Mouse (Mus musculus) kidney, adult 2 months (tissue): ENCODE data around the gene Sergef. TPM values are rescaled to one million over a fixed set of nuclear protein-coding genes. Genes with fewer than 3 reads are reported as not detected.

Source experiments
- DNase-seq: peaks from one replicate; pipeline ENCODE4 v3.0.0; 2021
- H3K27ac ChIP-seq: fragments of 200-500 bp; 2 replicates; pipeline ENCODE4 v1.5.1; 2012; ENCODE audit warnings: low read depth, low read length, control low read depth, inconsistent platforms; ENCODE audit not compliant: insufficient read depth
- H3K27me3 ChIP-seq: fragments of 200-500 bp; replicated peaks from 2 replicates; pipeline ENCODE4 v1.6.1; 2012; ENCODE audit warnings: mild to moderate bottlenecking, moderate library complexity, low read length, inconsistent platforms; ENCODE audit not compliant: control insufficient read depth, insufficient read depth
- H3K36me3 ChIP-seq: fragments of 200-500 bp; 2 replicates; pipeline ENCODE4 v1.6.1; 2012; ENCODE audit warnings: mild to moderate bottlenecking, moderate library complexity, low read length, inconsistent platforms; ENCODE audit not compliant: control insufficient read depth, insufficient read depth
- H3K4me1 ChIP-seq: fragments of 200-500 bp; 2 replicates; pipeline ENCODE4 v1.6.1; 2011; ENCODE audit warnings: low read length; ENCODE audit not compliant: control insufficient read depth, insufficient read depth
- H3K4me3 ChIP-seq: fragments of 200-500 bp; 2 replicates; pipeline ENCODE4 v1.5.1; 2011; ENCODE audit warnings: mild to moderate bottlenecking, low read depth, low read length, control low read depth; ENCODE audit not compliant: insufficient read depth
- CTCF ChIP-seq: fragments of 200-500 bp; conservative IDR thresholded peaks from 2 replicates; pipeline ENCODE4 v1.5.1; 2011; ENCODE audit warnings: low read depth, mild to moderate bottlenecking, control low read depth, low read length, moderate library complexity, mixed read lengths; ENCODE audit not compliant: insufficient read depth, insufficient read length
- POLR2A ChIP-seq: fragments of 200-500 bp; IDR thresholded peaks from one replicate; pipeline ENCODE4 v1.6.1; 2011; ENCODE audit warnings: low read depth, low read length, control low read depth
- WGBS: fragments of 180-500 bp; shearing (Covaris S2); methylation state at CpG from one replicate; pipeline ENCODE4 v1.1.7; 2018; 5-methylcytosine and 5-hydroxymethylcytosine counted together
- polyA plus RNA-seq: library from polyadenylated mRNA; depleted of rRNA; stranded (reverse); fragments of >200 nt; gene quantifications from 2 replicates; pipeline ENCODE4 v1.2.3, GENCODE M21; 2012

Sergef gene
- polyA plus RNA-seq, 1 experiment, result 16.8 TPM

DNA sequence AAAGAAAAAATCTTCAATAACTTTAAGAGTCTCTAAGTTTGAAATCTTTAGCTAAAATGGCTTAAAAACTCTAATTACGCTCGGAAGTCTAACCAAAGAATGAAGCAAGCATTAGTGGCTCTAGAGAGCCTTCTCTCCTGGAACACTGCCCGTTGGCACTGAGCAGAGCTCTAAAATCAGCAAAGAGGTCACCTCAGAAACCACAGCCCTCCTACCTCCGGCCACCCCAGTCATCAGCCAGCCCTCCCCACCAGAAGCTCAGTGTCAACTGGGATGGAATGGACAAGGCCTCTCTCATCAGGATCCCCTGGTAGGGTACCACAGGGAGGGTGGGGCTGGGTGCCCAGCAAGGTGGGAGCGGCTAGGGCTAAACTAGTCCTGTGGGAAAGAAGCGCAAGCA is 80.0 kb downstream of the Sergef start:
- DNase-seq, result peak; percentile 34
- WGBS, result 68% methylated on average over 6 of the region's 6 CpGs
- H3K4me3 ChIP-seq, result no peak overlapping the region
- H3K36me3 ChIP-seq, result no peaks in the 10 kb centered on the region
- H3K27ac ChIP-seq, result no peak overlapping the region
- no peaks in the 10 kb centered on the region for H3K27me3 ChIP-seq
- TF ChIP-seq CTCF, result no peak
- no peak for TF ChIP-seq POLR2A
- no peaks in the 10 kb centered on the region for H3K4me1 ChIP-seq

DNA sequence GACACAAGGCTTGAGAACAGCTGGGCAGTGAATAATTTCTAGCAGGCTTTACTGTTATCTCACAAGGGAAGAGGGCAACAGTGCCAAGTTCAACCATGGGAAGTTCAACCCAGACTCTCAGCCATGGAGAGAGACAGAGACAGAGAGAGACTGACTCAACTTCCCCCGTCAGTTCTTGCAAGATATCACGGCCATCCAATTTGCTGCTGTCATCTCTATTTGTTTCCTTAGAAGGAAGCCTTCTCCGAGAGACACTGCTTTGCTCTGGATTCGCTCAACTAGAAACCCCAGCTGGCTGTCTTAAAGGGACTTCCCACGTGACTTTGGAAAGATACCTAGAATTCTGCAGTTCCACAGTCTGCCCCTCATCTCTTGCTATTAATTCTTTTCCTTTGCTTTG is 80.6 kb downstream of the Sergef start:
- WGBS, result 82% methylated on average over 5 of the region's 5 CpGs
- no peak for DNase-seq
- Histone ChIP-seq H3K36me3 (no peaks in the 10 kb centered on the region), H3K4me3 (no peak overlapping the region), H3K27ac (no peak overlapping the region), H3K4me1 (no peaks in the 10 kb centered on the region), H3K27me3 (no peaks in the 10 kb centered on the region)
- TF ChIP-seq CTCF (no peak), POLR2A (no peak)

DNA sequence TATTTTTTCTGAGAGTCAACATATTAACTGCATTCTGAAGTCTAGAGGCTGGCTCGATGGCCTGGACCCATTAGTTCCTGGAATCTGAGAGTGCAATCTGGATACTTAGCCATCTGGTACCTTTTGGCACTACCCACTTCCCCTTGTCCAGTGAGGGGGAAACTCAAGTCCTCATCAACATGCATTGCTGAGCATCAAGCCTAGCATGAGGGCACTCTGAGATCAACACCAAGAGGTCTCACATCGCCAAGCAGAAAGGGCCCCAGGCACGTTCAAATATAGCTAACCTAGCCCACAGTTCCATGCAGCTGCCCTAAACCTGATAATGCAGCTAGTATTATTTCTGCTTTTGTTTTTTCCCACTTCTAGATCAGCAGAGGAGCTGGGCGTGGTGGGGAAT is 81.6 kb downstream of the Sergef start:
- 73% methylated on average over 4 of the region's 4 CpGs for WGBS
- no peaks in the 10 kb centered on the region for H3K27me3 ChIP-seq
- DNase-seq, result peak; percentile 10
- no peak overlapping the region for H3K4me3 ChIP-seq
- TF ChIP-seq CTCF (no peak), POLR2A (no peak)
- H3K4me1 ChIP-seq, result no peaks in the 10 kb centered on the region
- no peak overlapping the region for H3K27ac ChIP-seq
- no peaks in the 10 kb centered on the region for H3K36me3 ChIP-seq

DNA sequence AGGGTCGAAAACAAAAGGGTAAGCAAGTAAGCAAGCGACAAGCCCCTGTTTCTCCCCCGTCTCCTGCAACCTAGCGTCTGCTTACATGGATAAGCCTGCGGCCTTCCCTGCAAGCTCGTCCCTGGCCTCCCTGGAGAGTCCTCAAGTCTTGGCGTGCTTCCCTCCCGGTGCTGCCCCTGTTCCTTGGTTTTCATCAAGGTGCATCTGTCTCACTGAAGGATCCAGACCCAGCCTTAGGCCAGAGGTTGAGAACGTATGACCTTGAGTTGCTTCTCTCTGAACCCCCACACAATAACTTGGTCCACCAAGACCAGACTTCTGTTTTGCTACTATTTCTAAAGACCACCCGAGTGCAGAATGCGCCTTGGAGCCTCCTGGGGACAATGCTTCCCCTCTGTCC is 82.2 kb downstream of the Sergef start:
- no peaks in the 10 kb centered on the region for H3K27me3 ChIP-seq
- DNase-seq, result no peak
- no peak overlapping the region for H3K27ac ChIP-seq
- no peak for TF ChIP-seq CTCF
- TF ChIP-seq POLR2A, result no peak
- H3K36me3 ChIP-seq, result no peaks in the 10 kb centered on the region
- no peaks in the 10 kb centered on the region for H3K4me1 ChIP-seq
- 94% methylated on average over 11 of the region's 11 CpGs for WGBS
- H3K4me3 ChIP-seq, result no peak overlapping the region

DNA sequence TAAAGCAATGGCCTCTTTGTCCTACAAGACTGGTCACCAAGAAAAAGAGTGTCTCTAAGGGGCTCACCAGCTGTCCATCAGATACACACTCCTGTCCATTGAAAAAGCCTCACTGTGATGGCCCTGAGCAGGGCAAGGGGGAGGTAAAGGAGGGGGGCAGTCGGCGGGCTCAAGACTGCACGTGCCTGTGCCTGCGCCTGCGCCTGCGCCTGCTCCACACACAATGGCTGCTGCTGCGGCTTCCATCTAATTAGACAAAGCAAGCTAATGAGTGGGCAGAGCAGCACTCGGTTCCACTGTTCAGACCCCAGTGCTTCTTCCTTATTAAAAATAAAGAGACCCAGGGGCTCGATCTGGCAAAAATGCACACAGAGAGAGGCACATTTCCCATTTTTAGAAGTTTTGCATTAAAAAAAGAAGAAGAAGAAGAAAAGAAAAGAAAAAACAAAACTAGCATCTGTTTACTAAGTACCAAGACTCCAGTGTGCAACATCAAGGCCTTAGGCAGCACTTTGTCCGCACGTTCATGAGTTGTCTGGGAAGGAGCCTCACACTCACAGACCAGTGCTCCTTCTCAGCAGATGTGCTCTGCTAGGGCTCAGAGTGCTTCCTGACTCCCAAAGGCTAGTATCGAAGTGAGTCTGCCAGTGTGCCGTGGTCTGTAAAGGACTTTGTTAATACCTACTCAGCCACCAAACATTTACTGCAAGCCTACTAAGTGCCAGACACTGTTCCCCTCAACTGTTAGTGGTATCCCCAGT is 83.1 kb downstream of the Sergef start:
- Histone ChIP-seq H3K27ac (no peak overlapping the region), H3K4me3 (no peak overlapping the region), H3K4me1 (no peaks in the 10 kb centered on the region), H3K27me3 (no peaks in the 10 kb centered on the region), H3K36me3 (no peaks in the 10 kb centered on the region)
- WGBS, result 92% methylated on average over 13 of the region's 13 CpGs
- TF ChIP-seq POLR2A, result no peak
- TF ChIP-seq CTCF, result no peak
- DNase-seq, result no peak

DNA sequence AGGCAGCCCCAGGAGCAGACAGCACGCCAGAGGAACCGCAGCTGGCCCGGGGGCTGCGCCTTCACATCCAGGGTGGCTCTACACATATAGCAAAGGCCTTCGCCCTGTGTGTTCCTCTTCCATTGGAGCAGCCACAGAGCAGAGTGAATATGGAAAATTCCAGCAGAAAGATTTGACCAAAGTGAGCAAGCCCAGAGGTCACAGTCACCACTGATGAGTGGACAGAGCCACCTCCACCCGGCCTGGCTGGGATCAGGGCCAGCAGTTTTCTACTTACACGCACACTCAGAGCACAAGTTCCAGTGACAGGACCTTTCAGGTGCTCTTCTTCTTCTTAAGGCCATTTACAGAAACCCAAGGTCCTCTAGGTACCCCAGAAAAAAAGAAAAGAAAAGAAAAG is 83.9 kb downstream of the Sergef start:
- peak; percentile 51 for DNase-seq
- TF ChIP-seq CTCF, result no peak
- TF ChIP-seq POLR2A, result no peak
- Histone ChIP-seq H3K36me3 (no peaks in the 10 kb centered on the region), H3K4me3 (no peak overlapping the region), H3K27ac (no peak overlapping the region), H3K27me3 (no peaks in the 10 kb centered on the region), H3K4me1 (no peaks in the 10 kb centered on the region)
- 72% methylated on average over 7 of the region's 7 CpGs for WGBS

DNA sequence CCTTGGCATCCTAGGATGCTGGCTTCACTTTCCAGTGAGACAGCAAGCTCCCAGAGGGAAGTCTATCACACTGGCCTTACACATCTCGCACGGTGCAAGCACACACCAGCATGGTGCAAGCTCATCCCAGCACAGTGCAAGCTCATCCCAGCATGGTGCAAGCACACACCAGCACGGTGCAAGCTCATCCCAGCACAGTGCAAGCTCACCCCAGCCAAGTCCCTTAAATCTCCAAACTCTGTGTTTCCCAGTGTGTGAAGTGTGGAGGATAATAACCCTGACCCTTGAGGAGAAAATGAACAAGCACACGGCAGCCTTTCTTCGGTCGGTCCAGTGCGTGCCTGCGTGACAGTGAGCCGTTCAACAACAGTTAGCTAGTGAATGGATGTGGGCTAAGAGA is 84.8 kb downstream of the Sergef start:
- TF ChIP-seq POLR2A (no peak), CTCF (no peak)
- Histone ChIP-seq H3K27ac (no peak overlapping the region), H3K4me3 (no peak overlapping the region), H3K36me3 (no peaks in the 10 kb centered on the region), H3K4me1 (no peaks in the 10 kb centered on the region), H3K27me3 (no peaks in the 10 kb centered on the region)
- 92% methylated on average over 9 of the region's 9 CpGs for WGBS
- DNase-seq, result no peak

DNA sequence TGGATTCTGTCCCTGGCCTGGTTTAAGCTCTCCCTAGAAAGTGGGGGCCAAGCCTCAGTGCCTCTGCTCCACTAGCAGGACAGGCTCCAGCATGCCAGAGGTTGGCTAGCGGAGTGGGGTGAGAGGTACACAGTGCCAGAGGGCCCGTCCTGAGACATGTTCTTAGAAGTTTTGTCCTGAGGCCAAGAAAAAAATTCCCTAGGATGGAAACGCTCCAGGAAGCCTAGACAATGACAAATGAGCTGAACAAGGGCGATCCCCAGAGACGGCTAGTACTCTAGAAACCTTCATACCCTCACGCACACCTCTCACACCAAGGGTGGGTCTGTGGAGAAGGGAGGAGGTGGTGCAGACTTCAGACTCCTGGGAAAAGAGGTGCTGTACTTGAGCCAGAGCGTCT is 85.6 kb downstream of the Sergef start:
- WGBS, result 30% methylated on average over 7 of the region's 7 CpGs
- TF ChIP-seq CTCF (no peak), POLR2A (no peak)
- DNase-seq, result peak; percentile 74
- Histone ChIP-seq H3K27ac (no peak overlapping the region), H3K4me3 (no peak overlapping the region), H3K27me3 (no peaks in the 10 kb centered on the region), H3K4me1 (no peaks in the 10 kb centered on the region), H3K36me3 (no peaks in the 10 kb centered on the region)
